8 mouse cellular contexts compared by ENCODE assay signal in genomic region chr1:192835211-192835681, GRCm38 (mm10). TPM values are rescaled to one million over a fixed set of nuclear protein-coding genes. Genes with fewer than 3 reads are reported as not detected.
DNase-seq lines count a peak whose midpoint lies in the region; ATAC-seq lines count a peak whose summit lies in the region.

No protein-coding gene starts in this region.

- H3K4me3 ChIP-seq in kidney, embryonic 15.5 days (replicated peaks), result peak overlapping the region; percentile 44
- peak overlapping the region; percentile 54 for H3K4me3 ChIP-seq in forebrain, embryonic 10.5 days
- peak overlapping the region; percentile 32 for H3K4me3 ChIP-seq in neural tube, embryonic 12.5 days

- WGBS in kidney, embryonic 15.5 days, result 4% methylated on average over 18 of the region's 18 CpGs
- 1% methylated on average over 18 of the region's 18 CpGs for WGBS in forebrain, embryonic 10.5 days
- under 1% methylated on average over 18 of the region's 18 CpGs for WGBS in neural tube, embryonic 12.5 days

- H3K36me3 ChIP-seq in kidney, embryonic 15.5 days, result no peaks in the 10 kb centered on the region
- H3K36me3 ChIP-seq in forebrain, embryonic 10.5 days (replicated peaks), result no peaks in the 10 kb centered on the region
- no peaks in the 10 kb centered on the region for H3K36me3 ChIP-seq in neural tube, embryonic 12.5 days

- peak overlapping the region; percentile 47 for H3K9ac ChIP-seq in kidney, embryonic 15.5 days
- peak overlapping the region; percentile 61 for H3K9ac ChIP-seq in neural tube, embryonic 12.5 days

- DNase-seq in kidney, adult 9 months, result no peak
- peak; percentile 50 for DNase-seq in cerebellum, adult 11-12 months
- peak; percentile 65 for DNase-seq in forebrain, embryonic 10.5 days (ENCODE audit: extremely low spot score, low spot score)
- DNase-seq in left cerebral cortex, postnatal 36 days (ENCODE audit: low spot score in 2 of 2), result peak; percentile 29 to 37
- DNase-seq in urinary bladder, postnatal 25 days (ENCODE audit: low spot score), result no peak
- DNase-seq in frontal cortex, postnatal 14 days (ENCODE audit: low spot score in 2 of 2), result no peak

- H3K27ac ChIP-seq in kidney, embryonic 15.5 days, result peak overlapping the region; percentile 70
- H3K27ac ChIP-seq in forebrain, embryonic 10.5 days, result peak overlapping the region; percentile 87
- peak overlapping the region; percentile 94 for H3K27ac ChIP-seq in neural tube, embryonic 12.5 days

- peaks cover 47% of the 10 kb centered on the region for H3K4me1 ChIP-seq in kidney, embryonic 15.5 days
- H3K4me1 ChIP-seq in forebrain, embryonic 10.5 days, result peaks cover 55% of the 10 kb centered on the region
- peaks cover 42% of the 10 kb centered on the region for H3K4me1 ChIP-seq in neural tube, embryonic 12.5 days

- intact Hi-C loops in left cerebral cortex, postnatal 36 days (cut with DNase I), result loop anchor here (2.0 kb wide), 1 partner anchor 20 kb away; the partner anchor contains the start of gene Sertad4

- peak overlapping the region; percentile 77 for H3K4me2 ChIP-seq in kidney, embryonic 15.5 days
- peak overlapping the region; percentile 66 for H3K4me2 ChIP-seq in neural tube, embryonic 12.5 days (replicated peaks)

- ATAC-seq in kidney, embryonic 15.5 days (replicated peaks; ENCODE audit: low FRiP score), result peak; percentile 61
- peak; percentile 67 for ATAC-seq in neural tube, embryonic 12.5 days (ENCODE audit: low FRiP score, low read depth)

- H3K9me3 ChIP-seq in kidney, embryonic 15.5 days (replicated peaks), result no peaks in the 10 kb centered on the region
- no peaks in the 10 kb centered on the region for H3K9me3 ChIP-seq in forebrain, embryonic 10.5 days
- no peaks in the 10 kb centered on the region for H3K9me3 ChIP-seq in neural tube, embryonic 12.5 days

- peaks cover 34% of the 10 kb centered on the region for H3K27me3 ChIP-seq in kidney, embryonic 15.5 days
- peaks cover 90% of the 10 kb centered on the region for H3K27me3 ChIP-seq in forebrain, embryonic 10.5 days (ENCODE audit: poor library complexity, severe bottlenecking)
- peaks cover 18% of the 10 kb centered on the region for H3K27me3 ChIP-seq in neural tube, embryonic 12.5 days (replicated peaks)

RNA-seq across cellular contexts. Expression of gene Sertad4, which starts 20.3 kb away (rescaled TPM):
- 22.9 TPM in 2 replicates for polyA plus RNA-seq in kidney, embryonic 15.5 days (2015; fragmentation: Nextera tagmentation; extraction: Ambion mirVana)
- 13.1 TPM in 2 replicates for polyA plus RNA-seq in forebrain, embryonic 10.5 days (2016; fragmentation: Nextera tagmentation; extraction: Ambion mirVana)
- total RNA-seq in left cerebral cortex, postnatal 36 days (2021), result 10 to 100 TPM; 11.1 to 17.6 TPM
- 25.2 and 25.7 TPM in 2 replicates for polyA plus RNA-seq in neural tube, embryonic 12.5 days (2016; fragmentation: Nextera tagmentation; extraction: Ambion mirVana)

Comparison
In these comparisons a context has a peak if more than half of its experiments do, and no peak if none do; other contexts are left out.
1. DNase-seq: peak in cerebellum, adult 11-12 months (single experiment), forebrain, embryonic 10.5 days (single experiment) and left cerebral cortex, postnatal 36 days (2 of 2); none in kidney, adult 9 months (single experiment), urinary bladder, postnatal 25 days (single experiment) and frontal cortex, postnatal 14 days (0 of 2).
2. Peak in every context shown above with its lines, with median percentiles within 50 percentile points of each other: H3K27ac ChIP-seq and H3K4me3 ChIP-seq.